Mouse (Mus musculus) ES-E14 (cell line): ENCODE measurements around the gene Wdr66. TPM values are rescaled to one million over a fixed set of nuclear protein-coding genes. Genes with fewer than 3 reads are reported as not detected.

ENCODE experiments used
- DNase-seq: peaks from one replicate; pipeline ENCODE4 v3.0.0-alpha.2; 2013; ENCODE audit warnings: low read depth, low spot score
- H3K27ac ChIP-seq: 2 replicates; pipeline ENCODE4 v1.5.1; 2012; ENCODE audit warnings: low read depth, mild to moderate bottlenecking, low read length, moderate library complexity, mixed read lengths; ENCODE audit not compliant: poor library complexity, insufficient read depth, severe bottlenecking
- H3K36me3 ChIP-seq: 2 replicates; pipeline ENCODE4 v1.6.1; 2012; ENCODE audit warnings: mild to moderate bottlenecking, low read length, moderate library complexity, mixed read lengths; ENCODE audit not compliant: control insufficient read depth, poor library complexity, insufficient read depth, severe bottlenecking
- H3K4me1 ChIP-seq, 2 experiments: fragments of 150-350 bp in 1 of 2; sonication (generic) in 1 of 2; 2 replicates each; pipeline ENCODE4 v1.6.1; 2012; ENCODE audit warnings: low read length in 2 of 2, mild to moderate bottlenecking in 1 of 2, mixed read lengths in 1 of 2; ENCODE audit not compliant: control insufficient read depth in 2 of 2, insufficient read depth in 2 of 2, poor library complexity in 1 of 2
- H3K4me3 ChIP-seq, 2 experiments: fragments of 150-350 bp in 1 of 2; sonication (generic) in 1 of 2; 2 replicates each; pipeline ENCODE4 v1.5.1; 2012; ENCODE audit warnings: low read length in 2 of 2, low read depth in 1 of 2, mild to moderate bottlenecking in 1 of 2, mixed read lengths in 1 of 2; ENCODE audit not compliant: insufficient read depth in 1 of 2, poor library complexity in 1 of 2, severe bottlenecking in 1 of 2
- H3K9ac ChIP-seq: 2 replicates; pipeline ENCODE4 v1.6.1; 2012; ENCODE audit warnings: low read depth, mild to moderate bottlenecking, low read length, mixed read lengths; ENCODE audit not compliant: poor library complexity, insufficient read depth, severe bottlenecking
- H3K9me3 ChIP-seq: fragments of 150-350 bp; sonication (generic); 2 replicates; pipeline ENCODE4 v1.6.1; 2012; ENCODE audit warnings: low read depth, mild to moderate bottlenecking, low read length; ENCODE audit not compliant: control insufficient read depth, insufficient read depth
- CHD2 ChIP-seq: IDR thresholded peaks from 2 replicates; pipeline ENCODE4 v1.6.1; 2014; ENCODE audit warnings: mild to moderate bottlenecking, low read depth, low read length, inconsistent platforms
- HCFC1 ChIP-seq: IDR thresholded peaks from 2 replicates; pipeline ENCODE4 v1.6.1; 2012; ENCODE audit warnings: low read length, inconsistent platforms, borderline replicate concordance; ENCODE audit not compliant: insufficient read depth
- MAFK ChIP-seq: IDR thresholded peaks from 2 replicates; pipeline ENCODE4 v1.6.1; 2014; ENCODE audit warnings: mild to moderate bottlenecking, low read depth, low read length, inconsistent platforms; ENCODE audit not compliant: insufficient read depth
- ZC3H11A ChIP-seq: IDR thresholded peaks from 2 replicates; pipeline ENCODE4 v1.6.1; 2012; ENCODE audit warnings: low read depth, mild to moderate bottlenecking, inconsistent platforms, low read length, borderline replicate concordance
- ZNF384 ChIP-seq: IDR thresholded peaks from 2 replicates; pipeline ENCODE4 v1.6.1; 2012; ENCODE audit warnings: low read depth, low read length, inconsistent platforms
- in situ Hi-C, 2 experiments: fragments of 600-800 bp; cut with MboI; formaldehyde crosslinking; loops; one replicate each; pipeline ENCODE4 v1.15.1; 2025; ENCODE audit warnings: low sequenced_read_pairs in 2 of 2, inconsistent platforms in 1 of 2; ENCODE audit not compliant: unreplicated experiment in 2 of 2
- total RNA-seq: library from RNA; depleted of rRNA; stranded (reverse); fragments of 300-350 nt; gene quantifications from 2 replicates; pipeline ENCODE4 v1.2.3, GENCODE M21; 2012

The Wdr66 gene
- total RNA-seq, 1 experiment: 0.36 TPM

GRCm38 (mm10) chr5:123296972-123297754 is 45.3 kb downstream of the Wdr66 start:
- Histone ChIP-seq H3K27ac (no peak overlapping the region), H3K4me3 (no peak overlapping the region), H3K36me3 (no peaks in the 10 kb centered on the region), H3K4me1 (peaks cover 0 to 3% of the 10 kb centered on the region in 2 experiments; a peak in 1 of 4 replicates), H3K9ac (no peak overlapping the region), H3K9me3 (no peaks in the 10 kb centered on the region)
- DNase-seq: no peak
- TF ChIP-seq ZC3H11A (no peak), HCFC1 (no peak), MAFK (no peak), CHD2 (no peak), ZNF384 (no peak)
- in situ Hi-C loops: no loop called here

GRCm38 (mm10) chr5:123297830-123298229 is 45.9 kb downstream of the Wdr66 start:
- DNase-seq: no peak
- Histone ChIP-seq H3K9me3 (no peaks in the 10 kb centered on the region), H3K9ac (no peak overlapping the region), H3K4me3 (no peak overlapping the region), H3K27ac (no peak overlapping the region), H3K36me3 (no peaks in the 10 kb centered on the region), H3K4me1 (peaks cover 0 to 3% of the 10 kb centered on the region in 2 experiments; a peak in 1 of 4 replicates)
- TF ChIP-seq ZC3H11A (no peak), CHD2 (no peak), MAFK (no peak), HCFC1 (no peak), ZNF384 (no peak)
- in situ Hi-C loops: no loop called here

- no peaks in the 10 kb centered on the region for H3K36me3 ChIP-seq
- in situ Hi-C loops: no loop called here
Observed at GRCm38 (mm10) chr5:123298526-123298925, 46.6 kb downstream of the Wdr66 start.

GRCm38 (mm10) chr5:123300496-123301034 is 48.7 kb downstream of the Wdr66 start:
- no peak for DNase-seq
- Histone ChIP-seq H3K4me3 (no peak overlapping the region), H3K9ac (no peak overlapping the region), H3K4me1 (peaks cover 0 to 3% of the 10 kb centered on the region in 2 experiments; a peak in 1 of 4 replicates), H3K9me3 (no peaks in the 10 kb centered on the region), H3K36me3 (no peaks in the 10 kb centered on the region), H3K27ac (no peak overlapping the region)
- in situ Hi-C loops: no loop called here
- no peak for TF ChIP-seq CHD2
- TF ChIP-seq ZC3H11A: no peak
- no peak for TF ChIP-seq MAFK
- TF ChIP-seq HCFC1: no peak
- TF ChIP-seq ZNF384: no peak

More at GRCm38 (mm10) chr5:123298526-123298925, 46.6 kb downstream of the Wdr66 start:
- Histone ChIP-seq H3K4me1 (peaks cover 0 to 3% of the 10 kb centered on the region in 2 experiments; a peak in 1 of 4 replicates), H3K9ac (no peak overlapping the region), H3K4me3 (no peak overlapping the region), H3K9me3 (no peaks in the 10 kb centered on the region), H3K27ac (no peak overlapping the region)
- no peak for TF ChIP-seq MAFK
- no peak for TF ChIP-seq ZNF384
- TF ChIP-seq CHD2: no peak
- no peak for TF ChIP-seq ZC3H11A
- no peak for TF ChIP-seq HCFC1
- no peak for DNase-seq
